Mouse (Mus musculus): ENCODE data around the gene Chst15. TPM values are rescaled to one million over a fixed set of nuclear protein-coding genes. Genes with fewer than 3 reads are reported as not detected.
A peak's percentile ranks its signal among the peaks of the same experiment; 100 is the strongest.

The Chst15 gene
- polyA plus RNA-seq, 1 experiment from 2014 or later, result 5.9 TPM

DNA sequence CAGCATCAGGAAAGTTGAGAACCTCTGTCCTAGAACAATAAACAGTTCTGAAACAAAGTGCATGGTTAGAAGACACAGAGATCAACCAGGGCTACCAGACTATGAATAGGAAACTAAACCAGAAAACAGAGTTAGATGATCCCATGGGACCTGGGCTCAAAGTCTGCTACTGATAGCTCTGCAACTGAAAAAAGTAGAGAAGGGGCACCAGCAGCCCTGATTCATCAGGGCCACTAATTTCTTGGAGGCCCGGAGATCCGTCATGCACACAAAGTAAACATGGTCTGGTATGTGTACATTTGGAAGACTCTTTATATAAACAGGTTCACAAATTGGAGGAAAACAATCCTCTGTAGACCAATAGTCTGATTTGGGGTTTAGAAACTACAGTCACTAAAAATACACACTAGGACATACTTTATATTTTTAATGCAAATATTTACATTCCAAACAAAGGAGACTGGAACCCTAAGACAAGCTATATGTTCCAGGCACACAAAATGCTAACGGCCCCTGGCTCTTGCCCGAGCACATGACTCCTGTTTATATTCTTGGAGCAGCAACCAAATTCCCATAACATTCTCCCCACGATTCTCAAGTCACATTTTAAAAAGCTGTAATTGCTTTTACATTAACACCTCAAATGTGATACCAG lies 8.4 kb downstream of the Chst15 start:
- 52% methylated on average over 5 of the region's 5 CpGs for WGBS (ENCODE audit: insufficient replicate concordance)
- peak; percentile 28; the same call in 1 of the 2 replicates for ATAC-seq (ENCODE audit: low read depth)
- no peak overlapping the region for H3K27ac ChIP-seq (ENCODE audit: low read length)
- no peak overlapping the region for H3K4me3 ChIP-seq (ENCODE audit: low read depth, low read length)
- no peaks in the 10 kb centered on the region for H3K36me3 ChIP-seq (ENCODE audit: control insufficient read depth, insufficient read depth)
- no peak overlapping the region for H3K4me2 ChIP-seq (ENCODE audit: low read depth, low read length)
- H3K9ac ChIP-seq (ENCODE audit: low read depth, low read length), result no peak overlapping the region
- no peaks in the 10 kb centered on the region for H3K27me3 ChIP-seq (ENCODE audit: control insufficient read depth, insufficient read depth, low read depth, low read length)
- peaks cover 14% of the 10 kb centered on the region for H3K4me1 ChIP-seq (ENCODE audit: control insufficient read depth, low read depth, low read length)
- H3K9me3 ChIP-seq (replicated peaks; ENCODE audit: control insufficient read depth, low read length), result no peaks in the 10 kb centered on the region

DNA sequence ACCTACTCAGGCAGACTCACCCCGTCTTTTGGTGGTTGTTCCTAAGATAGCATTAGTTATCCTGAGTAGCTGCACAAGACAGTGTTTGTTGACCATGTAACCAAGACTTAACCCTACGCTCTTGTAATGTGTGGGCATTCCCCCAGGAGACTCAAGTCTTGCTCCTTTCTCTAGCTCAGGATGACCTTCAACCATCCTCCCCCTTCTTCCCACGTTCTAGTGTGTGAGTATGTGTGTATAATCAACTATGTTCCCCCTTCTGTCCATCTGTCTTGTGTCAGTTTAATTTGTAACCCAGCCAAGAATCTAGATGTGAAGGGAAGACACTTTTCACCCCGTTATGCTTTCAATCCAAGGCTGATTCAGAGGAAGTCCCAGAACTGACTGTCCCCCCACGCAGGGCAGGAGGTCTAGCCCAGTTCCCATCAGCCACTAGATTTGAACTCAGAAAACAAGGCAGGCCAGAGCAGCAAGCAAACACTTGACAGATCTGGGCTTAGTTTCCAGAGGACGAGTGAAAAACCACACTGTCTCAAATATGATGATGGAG lies 9.2 kb downstream of the Chst15 start:
- Histone ChIP-seq H3K4me1 (ENCODE audit: control insufficient read depth, low read depth, low read length) (peaks cover 14% of the 10 kb centered on the region), H3K9me3 (replicated peaks; ENCODE audit: control insufficient read depth, low read length) (no peaks in the 10 kb centered on the region), H3K27ac (ENCODE audit: low read length) (no peak overlapping the region), H3K27me3 (ENCODE audit: control insufficient read depth, insufficient read depth, low read depth, low read length) (no peaks in the 10 kb centered on the region), H3K9ac (ENCODE audit: low read depth, low read length) (no peak overlapping the region), H3K4me2 (ENCODE audit: low read depth, low read length) (no peak overlapping the region), H3K4me3 (ENCODE audit: low read depth, low read length) (no peak overlapping the region), H3K36me3 (ENCODE audit: control insufficient read depth, insufficient read depth) (no peaks in the 10 kb centered on the region)
- 39% methylated on average over 6 of the region's 6 CpGs for WGBS (ENCODE audit: insufficient replicate concordance)
- 0 out of 2 replicates have a peak, but pooled peaks have one; percentile 28 for ATAC-seq (ENCODE audit: low read depth)

DNA sequence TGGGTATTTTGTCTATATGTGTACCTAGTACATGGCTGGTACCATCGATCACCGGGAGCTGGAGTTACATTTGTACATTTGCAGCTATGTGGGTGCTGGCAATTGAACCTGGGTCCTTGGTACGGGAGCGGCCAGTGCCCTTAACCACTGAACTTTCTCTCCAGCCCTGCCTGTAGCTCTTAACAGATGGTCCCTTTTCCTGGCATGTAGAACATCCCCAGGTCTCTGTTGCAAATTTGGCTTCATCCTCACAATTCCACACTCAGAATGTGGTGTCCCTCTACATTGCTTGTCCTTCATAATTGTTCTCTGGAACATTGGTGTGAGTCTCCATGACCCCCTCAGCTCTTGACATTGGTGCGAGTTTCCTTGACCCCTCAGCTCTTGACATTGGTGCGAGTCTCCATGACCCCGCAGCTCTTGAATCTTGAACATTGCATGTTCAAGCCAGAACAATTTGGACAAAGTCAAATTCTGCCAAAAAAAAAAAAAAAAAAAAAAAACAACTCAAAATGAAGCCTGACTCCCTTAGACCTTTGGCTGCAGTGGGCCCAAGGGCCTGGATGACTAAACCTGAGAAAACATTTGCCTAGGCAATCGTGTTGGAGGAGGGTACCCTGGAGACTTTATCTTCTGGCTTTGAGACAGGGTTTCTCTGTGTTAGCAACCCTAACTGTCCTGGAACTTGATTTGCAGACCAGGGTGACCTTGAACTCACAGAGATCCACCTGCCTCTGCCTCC lies 10.2 kb downstream of the Chst15 start:
- no peaks in the 10 kb centered on the region for H3K27me3 ChIP-seq (ENCODE audit: control insufficient read depth, insufficient read depth, low read depth, low read length)
- ATAC-seq (ENCODE audit: low read depth), result no peak
- no peak overlapping the region for H3K4me3 ChIP-seq (ENCODE audit: low read depth, low read length)
- no peak overlapping the region for H3K27ac ChIP-seq (ENCODE audit: low read length)
- 80% methylated on average over 8 of the region's 8 CpGs for WGBS (ENCODE audit: insufficient replicate concordance)
- H3K9ac ChIP-seq (ENCODE audit: low read depth, low read length), result no peak overlapping the region
- peaks cover 14% of the 10 kb centered on the region for H3K4me1 ChIP-seq (ENCODE audit: control insufficient read depth, low read depth, low read length)
- H3K36me3 ChIP-seq (ENCODE audit: control insufficient read depth, insufficient read depth), result no peaks in the 10 kb centered on the region
- no peak overlapping the region for H3K4me2 ChIP-seq (ENCODE audit: low read depth, low read length)
- H3K9me3 ChIP-seq (replicated peaks; ENCODE audit: control insufficient read depth, low read length), result no peaks in the 10 kb centered on the region

DNA sequence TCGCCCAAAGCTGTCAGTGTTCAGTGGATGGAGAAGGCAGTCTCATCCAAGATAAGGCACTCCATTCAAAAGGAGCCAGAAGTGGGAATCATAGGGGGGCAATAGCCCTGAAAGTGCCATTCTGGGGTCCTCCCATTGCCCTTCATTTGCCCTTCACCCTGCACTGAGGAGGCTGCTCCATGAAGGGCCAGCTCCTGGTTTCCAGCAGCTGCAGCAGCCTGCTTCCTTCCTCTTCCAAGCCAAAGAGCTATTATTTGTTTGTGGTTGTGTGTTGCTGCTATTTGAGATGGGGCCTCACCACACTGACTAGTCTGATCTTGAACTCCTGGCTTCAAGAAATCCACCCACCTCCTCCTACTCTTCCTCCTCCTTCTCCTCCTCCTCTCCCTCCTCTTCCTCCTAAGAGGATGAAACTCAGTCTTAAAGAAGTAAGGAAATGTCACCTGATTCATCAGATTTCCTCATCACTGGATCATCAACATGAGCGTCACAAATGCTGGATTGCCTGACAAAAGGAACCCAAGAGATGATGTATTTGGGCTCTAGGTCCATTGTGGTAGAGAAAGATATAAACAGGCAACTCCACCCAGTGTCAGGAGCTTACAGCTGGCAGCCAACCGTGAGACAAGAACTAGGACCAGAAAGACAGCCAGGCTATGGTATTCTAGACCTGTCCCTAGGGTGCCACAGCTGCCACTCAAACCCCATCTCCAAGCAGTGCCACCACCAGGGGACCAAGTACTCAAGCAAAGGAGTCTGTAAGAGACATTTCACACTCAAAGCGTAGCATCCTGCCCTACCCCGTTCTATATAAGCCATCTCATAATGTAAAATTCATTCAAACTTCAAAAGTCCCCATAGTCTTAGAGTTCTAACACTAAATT lies 11.3 kb downstream of the Chst15 start:
- no peaks in the 10 kb centered on the region for H3K9me3 ChIP-seq (replicated peaks; ENCODE audit: control insufficient read depth, low read length)
- no peak overlapping the region for H3K4me2 ChIP-seq (ENCODE audit: low read depth, low read length)
- 53% methylated on average over 5 of the region's 5 CpGs for WGBS (ENCODE audit: insufficient replicate concordance)
- no peak overlapping the region for H3K9ac ChIP-seq (ENCODE audit: low read depth, low read length)
- no peaks in the 10 kb centered on the region for H3K36me3 ChIP-seq (ENCODE audit: control insufficient read depth, insufficient read depth)
- no peak for ATAC-seq (ENCODE audit: low read depth)
- peaks cover 14% of the 10 kb centered on the region for H3K4me1 ChIP-seq (ENCODE audit: control insufficient read depth, low read depth, low read length)
- H3K27me3 ChIP-seq (ENCODE audit: control insufficient read depth, insufficient read depth, low read depth, low read length), result no peaks in the 10 kb centered on the region
- H3K4me3 ChIP-seq (ENCODE audit: low read depth, low read length), result no peak overlapping the region
- no peak overlapping the region for H3K27ac ChIP-seq (ENCODE audit: low read length)

DNA sequence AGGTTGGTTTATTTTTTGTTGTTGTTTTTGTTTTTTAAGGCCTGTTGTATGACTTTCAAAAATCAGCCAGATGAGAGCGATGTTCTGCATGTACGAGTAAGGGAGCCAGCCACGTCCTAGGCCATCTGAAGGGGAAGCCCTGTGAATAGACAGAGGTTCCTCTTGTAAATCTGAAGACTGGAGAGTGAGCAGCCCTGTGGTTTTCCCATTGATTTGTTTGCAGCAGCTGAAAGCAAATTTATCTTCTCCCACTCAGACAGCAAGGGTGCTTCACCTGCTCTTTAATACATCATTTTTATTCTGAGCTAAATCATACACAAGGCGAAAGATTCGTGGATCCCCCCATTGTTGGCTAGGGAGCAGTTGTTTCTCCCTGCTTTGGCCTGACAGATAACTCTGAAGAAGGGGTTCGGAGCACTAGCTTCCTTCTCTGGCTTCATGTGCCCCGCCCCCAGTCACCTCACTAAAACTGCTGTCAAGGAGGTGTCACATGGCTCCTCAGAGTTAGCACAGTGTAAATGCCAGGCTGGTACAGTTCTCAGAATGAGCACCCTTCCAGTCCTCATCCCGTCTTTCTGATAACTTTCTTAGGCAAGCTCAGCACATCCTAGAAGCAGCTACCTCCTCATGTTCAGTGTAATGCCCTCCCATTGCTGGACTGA lies 12.5 kb downstream of the Chst15 start:
- Histone ChIP-seq H3K4me2 (ENCODE audit: low read depth, low read length) (no peak overlapping the region), H3K9me3 (replicated peaks; ENCODE audit: control insufficient read depth, low read length) (no peaks in the 10 kb centered on the region), H3K4me3 (ENCODE audit: low read depth, low read length) (no peak overlapping the region), H3K4me1 (ENCODE audit: control insufficient read depth, low read depth, low read length) (peaks cover 14% of the 10 kb centered on the region), H3K9ac (ENCODE audit: low read depth, low read length) (no peak overlapping the region), H3K36me3 (ENCODE audit: control insufficient read depth, insufficient read depth) (no peaks in the 10 kb centered on the region), H3K27me3 (ENCODE audit: control insufficient read depth, insufficient read depth, low read depth, low read length) (no peaks in the 10 kb centered on the region), H3K27ac (ENCODE audit: low read length) (no peak overlapping the region)
- ATAC-seq (ENCODE audit: low read depth), result no peak
- whole genome bisulfite sequencing (ENCODE audit: insufficient replicate concordance), result 29% methylated on average over 8 of the region's 8 CpGs

DNA sequence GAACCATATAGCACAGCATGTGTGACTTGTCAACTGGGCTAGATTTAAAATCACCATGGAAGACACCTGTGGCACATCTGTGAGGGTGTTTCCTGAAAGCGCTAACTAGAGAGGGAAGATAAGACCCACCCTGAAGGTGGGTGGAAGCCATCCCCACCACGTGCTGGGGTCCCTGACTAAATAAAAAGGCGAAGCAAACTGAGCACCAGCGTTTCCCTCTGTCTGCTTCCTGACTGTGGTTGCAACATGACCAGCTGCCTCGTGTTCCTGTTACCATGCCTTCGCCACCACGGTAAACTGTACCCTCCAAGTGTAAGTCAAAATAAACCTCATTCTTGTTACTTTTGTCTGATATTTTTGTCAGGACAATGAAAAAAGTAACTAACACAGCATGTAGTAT lies 13.0 kb downstream of the Chst15 start:
- Histone ChIP-seq H3K9me3 (replicated peaks; ENCODE audit: control insufficient read depth, low read length) (no peaks in the 10 kb centered on the region), H3K27me3 (ENCODE audit: control insufficient read depth, insufficient read depth, low read depth, low read length) (no peaks in the 10 kb centered on the region), H3K36me3 (ENCODE audit: control insufficient read depth, insufficient read depth) (no peaks in the 10 kb centered on the region), H3K9ac (ENCODE audit: low read depth, low read length) (no peak overlapping the region), H3K4me1 (ENCODE audit: control insufficient read depth, low read depth, low read length) (peaks cover 13% of the 10 kb centered on the region), H3K4me2 (ENCODE audit: low read depth, low read length) (no peak overlapping the region), H3K27ac (ENCODE audit: low read length) (no peak overlapping the region), H3K4me3 (ENCODE audit: low read depth, low read length) (no peak overlapping the region)
- no peak for ATAC-seq (ENCODE audit: low read depth)
- 14% methylated on average over 7 of the region's 7 CpGs for WGBS (ENCODE audit: insufficient replicate concordance)

DNA sequence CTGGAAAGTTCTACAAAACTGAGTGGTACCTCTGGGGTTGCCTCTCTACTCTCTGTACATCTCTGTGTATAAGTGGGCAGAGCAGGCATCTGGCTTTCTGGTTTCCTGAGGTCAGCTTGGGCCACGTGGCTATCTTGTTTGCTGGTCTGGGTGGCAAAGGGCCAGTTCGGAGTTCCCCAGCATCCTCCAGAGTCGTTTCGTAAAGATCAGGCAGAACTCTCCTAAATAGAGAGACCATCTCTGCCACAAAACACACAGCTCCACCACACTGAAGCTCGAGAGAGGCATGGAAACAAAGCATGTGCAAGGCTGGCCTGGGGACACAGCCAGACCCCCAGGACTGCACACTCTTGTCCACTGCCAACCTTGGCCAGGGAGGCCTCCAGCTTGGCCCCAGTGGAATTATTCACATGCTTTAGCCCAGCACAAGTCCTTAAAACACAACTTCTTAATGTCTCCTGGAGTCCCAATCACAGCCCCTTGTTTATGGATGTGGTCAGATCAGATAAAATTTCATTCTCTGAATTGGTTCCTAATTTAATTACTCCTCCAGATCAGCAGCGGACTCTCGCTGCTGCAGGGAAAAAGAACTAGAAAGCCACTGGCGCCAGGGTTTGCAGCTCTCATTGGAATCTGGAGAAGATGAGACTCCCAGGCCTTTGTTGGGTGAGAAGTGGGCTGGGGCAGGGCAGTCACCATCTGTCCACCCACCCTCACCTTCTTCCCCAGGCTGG lies 14.4 kb downstream of the Chst15 start:
- no peaks in the 10 kb centered on the region for H3K36me3 ChIP-seq (ENCODE audit: control insufficient read depth, insufficient read depth)
- ATAC-seq (ENCODE audit: low read depth), result no peak
- WGBS (ENCODE audit: insufficient replicate concordance), result 56% methylated on average over 8 of the region's 8 CpGs

DNA sequence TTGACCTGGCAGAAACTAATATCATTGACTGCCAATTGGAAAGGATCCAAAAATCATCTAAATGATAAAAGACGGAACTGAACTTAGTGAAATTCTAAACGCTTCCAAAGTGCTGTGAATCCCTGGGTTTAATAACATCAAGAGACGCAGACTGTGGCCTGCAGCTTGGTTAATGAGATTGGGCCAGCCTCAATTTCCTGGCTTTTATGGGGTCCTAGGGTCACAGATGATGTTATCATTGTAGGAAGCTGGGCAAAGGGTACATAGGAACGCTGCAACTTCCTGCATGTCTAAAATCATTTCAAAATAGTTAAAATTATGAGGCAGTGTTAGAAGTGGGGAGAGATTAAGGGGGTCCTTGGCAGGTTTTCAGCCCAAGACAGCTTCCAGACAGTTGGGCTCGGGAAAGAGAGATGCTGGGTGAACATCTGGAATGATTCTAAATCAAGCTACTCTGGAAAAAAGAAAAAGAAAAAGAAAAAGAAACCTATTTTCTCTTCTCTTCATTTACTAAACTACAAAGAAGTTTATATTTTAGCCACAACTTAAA lies 17.3 kb downstream of the Chst15 start:
- Histone ChIP-seq H3K4me2 (ENCODE audit: low read depth, low read length) (no peak overlapping the region), H3K4me1 (ENCODE audit: control insufficient read depth, low read depth, low read length) (peaks cover 6% of the 10 kb centered on the region), H3K36me3 (ENCODE audit: control insufficient read depth, insufficient read depth) (no peaks in the 10 kb centered on the region), H3K4me3 (ENCODE audit: low read depth, low read length) (no peak overlapping the region), H3K9ac (ENCODE audit: low read depth, low read length) (no peak overlapping the region), H3K27ac (ENCODE audit: low read length) (no peak overlapping the region), H3K27me3 (ENCODE audit: control insufficient read depth, insufficient read depth, low read depth, low read length) (no peaks in the 10 kb centered on the region), H3K9me3 (replicated peaks; ENCODE audit: control insufficient read depth, low read length) (no peaks in the 10 kb centered on the region)
- no peak for ATAC-seq (ENCODE audit: low read depth)
- 53% methylated on average over 5 of the region's 5 CpGs for WGBS (ENCODE audit: insufficient replicate concordance)

More for the DNA sequence above, 14.4 kb downstream of the Chst15 start:
- Histone ChIP-seq H3K9me3 (replicated peaks; ENCODE audit: control insufficient read depth, low read length) (no peaks in the 10 kb centered on the region), H3K9ac (ENCODE audit: low read depth, low read length) (no peak overlapping the region), H3K4me2 (ENCODE audit: low read depth, low read length) (no peak overlapping the region), H3K4me3 (ENCODE audit: low read depth, low read length) (no peak overlapping the region), H3K4me1 (ENCODE audit: control insufficient read depth, low read depth, low read length) (peaks cover 11% of the 10 kb centered on the region), H3K27ac (ENCODE audit: low read length) (no peak overlapping the region), H3K27me3 (ENCODE audit: control insufficient read depth, insufficient read depth, low read depth, low read length) (no peaks in the 10 kb centered on the region)

Data from liver, embryonic 16.5 days (tissue).